Mouse (Mus musculus): ENCODE data around the gene Gm12258. TPM values are rescaled to one million over a fixed set of nuclear protein-coding genes. Genes with fewer than 3 reads are reported as not detected.
"Not testable (repeated sequence)": the region's sequence is repeated elsewhere in the genome, so short reads cannot be mapped to it uniquely, and the experiment has no call there.

The Gm12258 gene
- 8.2 and 8.9 TPM in 2 replicates for polyA plus RNA-seq (2015; fragmentation: Nextera tagmentation; extraction: Ambion mirVana)

DNA sequence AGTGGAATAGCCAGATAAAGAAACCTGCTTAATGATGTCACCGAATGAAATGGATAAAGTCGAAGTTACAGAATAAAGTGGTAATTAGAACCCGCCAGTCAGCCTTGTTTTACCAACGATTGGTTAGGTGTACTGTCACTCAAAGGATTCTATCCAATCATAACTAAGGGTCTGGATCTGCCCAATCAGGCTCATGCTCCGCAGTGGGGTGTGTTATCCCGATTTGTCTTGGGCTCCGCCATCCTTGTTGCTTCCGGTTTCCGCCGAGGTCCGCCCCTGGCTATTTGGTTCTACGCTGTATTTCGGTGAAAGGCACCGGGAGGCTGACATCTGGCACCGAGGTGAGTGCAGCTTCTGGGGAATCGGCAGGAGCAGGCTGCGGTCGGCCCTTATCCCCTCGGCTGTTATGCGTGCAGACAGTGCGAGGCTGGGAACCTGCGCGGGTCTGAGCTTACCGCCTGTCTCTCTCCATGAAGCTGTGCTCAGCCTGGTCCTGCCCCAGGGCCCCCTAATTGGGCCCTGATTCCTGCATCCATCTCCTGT lies at the start of gene Gm12258:
Gene Gm12258 (plus strand): TSS at position 240 of the 543 bp plus-strand sequence.
- H3K9me3 ChIP-seq: no peaks in the 10 kb centered on the region
- peaks cover 18% of the 10 kb centered on the region for H3K36me3 ChIP-seq
- H3K27ac ChIP-seq: peak within 1 kb of the TSS; percentile 43
- H3K4me1 ChIP-seq: peaks cover 8% of the 10 kb centered on the region
- H3K4me3 ChIP-seq: peak within 1 kb of the TSS; percentile 60
- ATAC-seq (ENCODE audit: insufficient number of reproducible peaks, low FRiP score, low TSS enrichment, low read depth): peak; percentile 98
- H3K4me2 ChIP-seq: peak within 1 kb of the TSS; percentile 71
- H3K27me3 ChIP-seq: no peaks in the 10 kb centered on the region
- peak within 1 kb of the TSS; percentile 82 for H3K9ac ChIP-seq
- under 1% methylated on average over 24 of the region's 24 CpGs for WGBS

DNA sequence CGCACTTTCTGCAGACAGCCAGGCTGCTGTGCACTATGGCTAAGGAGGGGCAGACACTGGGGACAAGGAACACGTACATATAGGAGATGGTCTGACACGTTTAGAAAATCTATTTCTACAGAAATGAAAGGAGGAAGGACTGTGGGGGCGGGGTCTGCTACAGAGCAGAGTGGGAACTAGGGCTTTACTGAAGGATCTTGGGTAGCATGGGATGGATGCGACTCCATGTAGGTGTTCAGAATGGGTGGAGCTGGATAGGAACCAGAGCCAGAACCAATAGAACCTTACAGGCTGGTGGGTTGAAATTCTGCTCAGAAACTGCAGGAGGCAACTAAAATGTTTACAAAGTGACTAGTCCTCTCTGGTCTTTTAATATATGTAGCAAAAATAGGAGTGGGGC lies 47.2 kb upstream of the Gm12258 start:
- Histone ChIP-seq H3K4me3 (no peak overlapping the region), H3K27me3 (no peaks in the 10 kb centered on the region), H3K4me2 (no peak overlapping the region), H3K36me3 (no peaks in the 10 kb centered on the region), H3K4me1 (no peaks in the 10 kb centered on the region), H3K27ac (no peak overlapping the region), H3K9me3 (no peaks in the 10 kb centered on the region), H3K9ac (no peak overlapping the region)
- ATAC-seq (ENCODE audit: insufficient number of reproducible peaks, low FRiP score, low TSS enrichment, low read depth): no peak
- WGBS: 78% methylated on average over 5 of the region's 5 CpGs

DNA sequence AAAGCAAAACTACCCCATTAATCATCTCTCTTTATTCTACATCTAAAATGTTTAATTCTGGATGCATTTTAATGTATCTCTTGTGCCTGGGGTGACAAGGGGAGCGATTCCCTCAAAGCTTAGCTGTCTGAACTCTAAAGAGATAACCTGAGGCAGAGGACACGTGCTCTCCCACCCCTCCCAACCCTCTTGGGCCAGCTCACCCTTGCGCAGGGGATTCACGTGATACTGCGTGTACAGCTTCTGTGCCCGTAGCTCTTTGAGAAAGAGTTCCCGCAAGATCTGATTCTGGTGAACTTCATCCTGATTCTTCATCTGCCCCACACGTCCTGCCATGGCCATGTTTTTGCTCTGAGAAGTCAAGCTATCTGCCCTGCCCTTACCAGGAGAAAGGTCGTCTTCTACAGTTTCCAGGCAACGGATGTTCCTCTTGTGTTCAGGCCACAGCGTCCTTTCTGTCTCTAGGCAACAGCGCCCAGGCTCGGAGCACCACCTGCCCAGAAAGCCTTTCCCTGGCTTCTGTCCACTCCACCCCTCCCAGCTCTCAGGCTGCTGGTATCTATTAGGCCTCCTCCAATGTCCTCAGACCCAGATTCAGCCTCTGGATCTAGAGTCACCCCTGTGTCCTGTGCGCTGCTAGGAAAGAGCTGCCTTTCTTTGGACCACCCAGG lies 45.3 kb upstream of the Gm12258 start, which contains the start of gene Fam183b:
Gene Fam183b (minus strand): TSS at position 403 of the 671 bp plus-strand sequence.
- WGBS: 38% methylated on average over 14 of the region's 14 CpGs
- H3K4me3 ChIP-seq: no peak within 1 kb of the TSS
- no peak within 1 kb of the TSS for H3K9ac ChIP-seq
- H3K4me2 ChIP-seq: no peak within 1 kb of the TSS
- no peaks in the 10 kb centered on the region for H3K36me3 ChIP-seq
- H3K27me3 ChIP-seq: no peaks in the 10 kb centered on the region
- no peaks in the 10 kb centered on the region for H3K9me3 ChIP-seq
- H3K27ac ChIP-seq: no peak within 1 kb of the TSS
- H3K4me1 ChIP-seq: no peaks in the 10 kb centered on the region
- no peak for ATAC-seq (ENCODE audit: insufficient number of reproducible peaks, low FRiP score, low TSS enrichment, low read depth)

DNA sequence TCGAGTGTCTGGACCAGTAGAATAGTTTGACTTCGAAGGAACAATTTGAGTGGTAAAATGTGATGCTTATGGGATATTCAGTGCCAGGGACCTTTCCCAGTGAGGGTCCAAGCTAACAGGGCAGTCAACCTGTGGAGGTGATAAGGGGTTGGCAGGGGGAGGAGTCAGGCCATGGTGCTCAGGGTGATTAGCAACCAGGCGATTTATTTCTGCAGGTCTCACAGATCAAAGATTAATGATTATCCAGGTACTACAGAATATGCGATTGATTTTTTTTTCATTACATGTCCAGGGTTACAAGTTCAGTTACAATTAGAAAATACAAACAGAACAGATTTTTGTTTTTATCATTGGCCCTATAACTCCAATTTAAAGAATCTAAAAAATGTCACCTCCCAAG lies 43.1 kb upstream of the Gm12258 start:
- H3K27ac ChIP-seq: no peak overlapping the region
- H3K36me3 ChIP-seq: no peaks in the 10 kb centered on the region
- H3K4me3 ChIP-seq: no peak overlapping the region
- H3K9me3 ChIP-seq: no peaks in the 10 kb centered on the region
- H3K27me3 ChIP-seq: no peaks in the 10 kb centered on the region
- H3K9ac ChIP-seq: no peak overlapping the region
- 62% methylated on average over 4 of the region's 4 CpGs for WGBS
- no peak overlapping the region for H3K4me2 ChIP-seq
- no peaks in the 10 kb centered on the region for H3K4me1 ChIP-seq
- ATAC-seq (ENCODE audit: insufficient number of reproducible peaks, low FRiP score, low TSS enrichment, low read depth): no peak

DNA sequence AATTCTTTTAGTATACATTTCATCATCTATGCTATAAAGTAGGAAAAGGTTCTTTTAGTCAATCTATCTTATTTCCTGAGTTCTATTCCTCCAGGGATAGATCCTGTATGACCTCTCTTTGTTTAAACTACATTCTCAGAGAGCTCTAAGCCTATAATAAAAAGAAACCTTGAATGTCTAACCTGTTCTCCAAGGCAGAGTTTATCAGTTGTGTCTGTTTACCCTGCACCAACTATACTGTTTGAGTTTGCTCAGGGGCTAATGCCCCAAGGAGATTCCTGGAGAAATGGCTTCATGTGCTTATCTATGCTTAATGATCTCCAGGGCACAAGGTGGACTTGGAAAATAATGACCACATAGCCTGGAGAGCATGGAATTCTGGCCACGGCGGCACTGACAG lies 42.6 kb upstream of the Gm12258 start:
- no peaks in the 10 kb centered on the region for H3K4me1 ChIP-seq
- no peak for ATAC-seq (ENCODE audit: insufficient number of reproducible peaks, low FRiP score, low TSS enrichment, low read depth)
- no peaks in the 10 kb centered on the region for H3K9me3 ChIP-seq
- no peaks in the 10 kb centered on the region for H3K27me3 ChIP-seq
- no peak overlapping the region for H3K4me3 ChIP-seq
- no peak overlapping the region for H3K4me2 ChIP-seq
- WGBS: 62% methylated on average over 2 of the region's 2 CpGs
- H3K9ac ChIP-seq: no peak overlapping the region
- H3K36me3 ChIP-seq: no peaks in the 10 kb centered on the region
- no peak overlapping the region for H3K27ac ChIP-seq

DNA sequence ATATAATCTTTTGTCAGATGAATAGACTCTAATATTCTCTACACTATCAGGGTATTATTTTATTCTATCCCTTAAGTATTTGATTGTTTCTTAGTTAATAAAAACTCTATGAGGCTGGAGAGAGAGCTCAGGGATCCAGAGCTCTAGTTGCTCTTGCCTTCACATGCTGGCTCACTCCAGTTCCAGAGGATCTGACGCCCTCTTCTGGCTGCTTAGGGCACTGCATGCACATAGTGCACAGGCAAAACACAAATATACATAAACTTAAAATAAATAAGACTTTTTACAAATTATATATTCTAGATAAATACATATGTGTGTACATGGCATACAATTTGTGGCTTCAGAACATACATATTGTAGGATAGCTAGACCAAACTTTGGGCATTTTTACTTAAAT lies 35.0 kb upstream of the Gm12258 start:
- H3K36me3 ChIP-seq: no peaks in the 10 kb centered on the region
- no peaks in the 10 kb centered on the region for H3K9me3 ChIP-seq
- 4% methylated on average over 1 of the region's 1 CpGs for WGBS
- H3K27ac ChIP-seq: no peak overlapping the region
- no peak overlapping the region for H3K4me3 ChIP-seq
- H3K9ac ChIP-seq: no peak overlapping the region
- no peak for ATAC-seq (ENCODE audit: insufficient number of reproducible peaks, low FRiP score, low TSS enrichment, low read depth)
- no peaks in the 10 kb centered on the region for H3K4me1 ChIP-seq
- no peaks in the 10 kb centered on the region for H3K27me3 ChIP-seq
- H3K4me2 ChIP-seq: no peak overlapping the region

DNA sequence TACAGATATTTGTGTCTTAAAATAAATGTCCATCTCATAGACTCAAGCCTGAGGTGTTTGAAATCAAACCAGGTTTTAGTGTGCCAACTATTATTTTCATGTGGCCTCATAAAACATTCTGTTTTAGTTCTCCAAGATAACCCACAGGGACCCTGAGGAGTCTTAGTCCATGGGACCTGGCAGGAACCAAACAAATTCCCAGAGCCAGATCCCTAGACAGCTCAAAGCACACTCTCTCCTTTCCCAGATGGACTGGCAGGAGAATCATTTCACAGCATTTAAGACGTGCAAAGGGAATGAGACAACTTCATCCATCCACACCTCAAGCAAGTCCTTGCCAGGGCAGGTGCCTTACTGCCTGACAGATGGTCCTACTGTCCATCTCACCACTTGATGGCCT lies 32.3 kb upstream of the Gm12258 start, which contains the start of gene Olfr313:
Gene Olfr313 (plus strand): TSS at position 301 of the 400 bp plus-strand sequence.
- H3K36me3 ChIP-seq; H3K4me3 ChIP-seq; H3K4me2 ChIP-seq; H3K9ac ChIP-seq; H3K27ac ChIP-seq; H3K9me3 ChIP-seq; H3K27me3 ChIP-seq; ATAC-seq (ENCODE audit: insufficient number of reproducible peaks, low FRiP score, low TSS enrichment, low read depth); H3K4me1 ChIP-seq: not testable (repeated sequence)
- 52% methylated on average over 1 of the region's 1 CpGs for WGBS

DNA sequence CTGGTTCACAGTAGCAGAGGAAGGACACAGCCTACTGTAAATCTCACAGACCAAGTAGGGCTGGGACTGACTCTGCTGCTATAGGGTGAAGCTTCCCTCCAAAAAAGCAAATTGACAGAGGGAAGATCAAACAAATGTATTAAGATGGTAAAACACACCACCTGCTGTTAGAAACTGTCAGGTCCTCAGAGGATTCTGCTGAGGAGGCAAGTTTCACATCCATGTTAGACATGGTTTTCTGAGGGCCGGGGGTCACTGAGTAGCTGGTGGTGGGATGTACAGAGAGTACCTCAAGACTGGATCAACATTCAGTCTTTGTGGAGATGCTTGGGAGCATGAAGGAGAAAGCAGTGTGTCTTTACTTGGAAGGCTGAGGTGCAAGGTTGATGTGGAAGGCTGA lies 31.3 kb upstream of the Gm12258 start:
- Histone ChIP-seq H3K4me3 (no peak overlapping the region), H3K9ac (no peak overlapping the region), H3K4me1 (no peaks in the 10 kb centered on the region), H3K36me3 (no peaks in the 10 kb centered on the region), H3K27ac (no peak overlapping the region), H3K27me3 (no peaks in the 10 kb centered on the region), H3K9me3 (no peaks in the 10 kb centered on the region), H3K4me2 (no peak overlapping the region)
- 67% methylated on average over 1 of the region's 1 CpGs for WGBS
- no peak for ATAC-seq (ENCODE audit: insufficient number of reproducible peaks, low FRiP score, low TSS enrichment, low read depth)

DNA sequence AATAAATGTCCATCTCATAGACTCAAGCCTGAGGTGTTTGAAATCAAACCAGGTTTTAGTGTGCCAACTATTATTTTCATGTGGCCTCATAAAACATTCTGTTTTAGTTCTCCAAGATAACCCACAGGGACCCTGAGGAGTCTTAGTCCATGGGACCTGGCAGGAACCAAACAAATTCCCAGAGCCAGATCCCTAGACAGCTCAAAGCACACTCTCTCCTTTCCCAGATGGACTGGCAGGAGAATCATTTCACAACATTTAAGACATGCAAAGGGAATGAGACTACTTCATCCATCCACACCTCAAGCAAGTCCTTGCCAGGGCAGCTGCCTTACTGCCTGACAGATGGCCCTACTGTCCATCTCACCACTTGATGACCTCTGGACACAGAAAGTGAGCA lies 18.0 kb upstream of the Gm12258 start, which contains the start of gene Olfr312:
Gene Olfr312 (plus strand): TSS at position 301 of the 400 bp plus-strand sequence.
- H3K36me3 ChIP-seq; H3K9ac ChIP-seq; H3K9me3 ChIP-seq; ATAC-seq (ENCODE audit: insufficient number of reproducible peaks, low FRiP score, low TSS enrichment, low read depth); H3K4me1 ChIP-seq; H3K27me3 ChIP-seq; H3K4me3 ChIP-seq; H3K4me2 ChIP-seq; H3K27ac ChIP-seq: not testable (repeated sequence)

DNA sequence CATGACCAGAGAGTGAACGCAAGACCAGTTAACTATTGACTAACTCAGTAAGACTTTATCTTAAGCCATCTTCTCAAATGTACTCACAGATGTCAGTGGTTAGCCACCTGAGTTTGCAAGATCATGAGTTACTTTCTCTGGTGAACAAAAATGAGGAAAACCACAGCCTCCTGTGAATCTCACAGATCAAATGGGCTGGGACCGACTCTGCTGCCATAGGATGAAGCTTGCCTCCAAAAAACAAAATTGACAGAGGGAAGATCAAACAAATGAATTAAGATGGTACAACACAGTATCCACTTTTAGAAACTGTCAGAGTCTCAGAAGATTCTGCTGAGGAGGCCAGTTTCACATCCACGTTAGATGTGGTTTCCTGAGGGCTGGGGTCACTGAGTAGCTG lies 17.2 kb upstream of the Gm12258 start:
- no peak for ATAC-seq (ENCODE audit: insufficient number of reproducible peaks, low FRiP score, low TSS enrichment, low read depth)
- WGBS: 73% methylated on average over 3 of the region's 3 CpGs
- H3K9me3 ChIP-seq: no peaks in the 10 kb centered on the region

DNA sequence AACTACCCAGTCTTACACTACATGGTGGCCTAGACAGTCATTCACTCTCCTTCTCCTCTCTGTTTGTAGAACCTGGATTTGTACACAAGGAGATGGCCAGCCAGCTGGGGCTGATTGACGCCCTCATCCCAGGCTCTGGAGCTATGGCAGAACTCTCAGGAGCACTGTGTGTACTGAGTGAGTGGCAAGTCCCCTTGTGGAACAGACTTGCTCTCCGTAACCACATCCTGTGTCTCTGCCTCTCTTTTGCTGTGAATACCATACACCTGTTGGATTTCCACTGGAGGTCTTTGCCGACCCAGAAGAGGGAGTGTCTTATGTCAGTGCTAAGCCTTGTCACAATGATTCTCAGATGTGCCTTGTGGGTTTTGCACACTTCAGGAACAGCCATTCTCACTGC lies 14.4 kb upstream of the Gm12258 start:
- not testable (repeated sequence) for H3K27ac ChIP-seq; H3K36me3 ChIP-seq; H3K4me1 ChIP-seq; H3K27me3 ChIP-seq; H3K4me3 ChIP-seq; H3K9ac ChIP-seq; H3K9me3 ChIP-seq; H3K4me2 ChIP-seq; ATAC-seq (ENCODE audit: insufficient number of reproducible peaks, low FRiP score, low TSS enrichment, low read depth)
- 81% methylated on average over 3 of the region's 3 CpGs for WGBS

More for the DNA sequence above, 17.2 kb upstream of the Gm12258 start:
- Histone ChIP-seq H3K4me2 (no peak overlapping the region), H3K27ac (no peak overlapping the region), H3K4me1 (no peaks in the 10 kb centered on the region), H3K9ac (no peak overlapping the region), H3K36me3 (no peaks in the 10 kb centered on the region), H3K27me3 (no peaks in the 10 kb centered on the region), H3K4me3 (no peak overlapping the region)

DNA sequence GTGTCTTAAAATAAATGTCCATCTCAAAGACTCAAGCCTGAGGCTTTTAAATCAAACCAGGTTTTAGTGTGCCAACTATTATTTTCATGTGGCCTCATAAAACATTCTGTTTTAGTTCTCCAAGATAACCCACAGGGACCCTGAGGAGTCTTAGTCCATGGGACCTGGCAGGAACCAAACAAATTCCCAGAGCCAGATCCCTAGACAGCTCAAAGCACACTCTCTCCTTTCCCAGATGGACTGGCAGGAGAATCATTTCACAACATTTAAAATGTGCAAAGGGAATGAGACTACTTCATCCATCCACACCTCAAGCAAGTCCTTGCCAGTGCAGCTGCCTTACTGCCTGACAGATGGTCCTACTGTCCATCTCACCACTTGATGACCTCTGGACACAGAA lies 8.0 kb upstream of the Gm12258 start, which contains the start of gene Olfr311:
Gene Olfr311 (plus strand): TSS at position 301 of the 400 bp plus-strand sequence.
- H3K36me3 ChIP-seq; H3K27me3 ChIP-seq; H3K4me3 ChIP-seq; H3K27ac ChIP-seq; H3K4me1 ChIP-seq; ATAC-seq (ENCODE audit: insufficient number of reproducible peaks, low FRiP score, low TSS enrichment, low read depth); H3K4me2 ChIP-seq; H3K9me3 ChIP-seq; H3K9ac ChIP-seq: not testable (repeated sequence)
